Mouse (Mus musculus): ENCODE data around the gene Hspa12a.
A peak's percentile ranks its signal among the peaks of the same experiment; 100 is the strongest.

Gene Hspa12a

GRCm38 (mm10) chr19:58942841-58943828, at the start of gene Hspa12a, which contains the start of gene Eno4:
TSS of gene Hspa12a (minus strand) at chr19:58943654.
TSS of gene Eno4 (plus strand) at chr19:58943425.
- DNase-seq (ENCODE audit: low read depth): peak; percentile 87

DNA sequence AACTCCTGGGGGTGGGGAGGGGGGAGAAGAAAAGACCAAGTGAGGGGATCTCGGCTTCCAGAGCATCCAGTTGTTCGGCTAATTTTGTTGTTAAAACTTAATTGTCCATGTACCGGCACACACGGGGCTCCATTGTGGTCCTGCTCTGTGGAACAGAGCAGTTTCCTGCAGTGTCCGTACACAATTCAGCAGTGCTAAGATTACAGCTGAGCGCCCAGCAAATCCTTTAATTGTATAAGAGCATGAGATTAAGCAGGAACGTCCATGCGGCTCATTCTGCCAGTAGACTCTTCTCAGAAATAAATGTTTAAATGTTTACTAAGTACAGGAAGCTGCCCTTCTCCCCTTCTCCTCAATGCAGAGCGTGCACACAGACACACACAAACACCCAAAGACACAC, 38.1 kb upstream of the Hspa12a start:
- no peak for DNase-seq (ENCODE audit: low read depth)

GRCm38 (mm10) chr19:58980056-58980440, 36.6 kb upstream of the Hspa12a start:
- DNase-seq (ENCODE audit: low read depth): no peak

GRCm38 (mm10) chr19:58979436-58980055, 36.1 kb upstream of the Hspa12a start:
- peak; percentile 52 for DNase-seq (ENCODE audit: low read depth)

DNA sequence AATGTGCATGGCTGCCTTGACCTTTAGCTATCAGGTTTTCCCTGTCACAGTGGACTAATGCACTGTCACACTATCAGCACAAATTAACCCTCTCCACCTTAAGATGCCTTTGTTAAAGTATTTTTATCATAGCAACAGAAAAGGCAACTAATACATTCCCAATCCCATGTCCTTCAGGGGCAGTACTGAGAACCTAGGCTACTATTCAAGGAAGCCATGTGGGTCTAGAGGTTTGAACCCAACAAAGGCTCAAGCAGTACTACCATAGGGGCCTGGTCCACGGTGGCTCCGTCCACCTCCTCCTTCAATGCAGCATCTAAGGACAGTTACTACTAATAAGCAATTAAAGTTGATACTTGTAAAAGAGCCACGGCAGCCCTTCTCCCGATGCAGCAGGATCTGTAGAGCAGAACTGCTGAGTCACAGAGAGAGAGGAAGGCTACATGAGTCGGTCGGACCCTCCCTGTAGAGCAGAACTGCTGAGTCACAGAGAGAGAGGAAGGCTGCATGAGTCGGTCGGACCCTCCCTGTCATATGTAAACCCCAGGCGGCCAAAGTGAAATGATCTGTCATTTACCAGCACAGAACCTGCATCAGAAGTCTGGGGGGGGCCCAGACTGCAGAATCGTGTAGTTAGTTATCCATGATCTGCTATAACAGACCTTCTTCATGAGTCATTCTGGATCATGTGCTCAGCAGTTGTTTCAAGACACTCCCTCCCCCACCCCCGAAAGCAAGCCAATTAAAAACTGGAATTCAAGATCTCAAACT, 35.1 kb upstream of the Hspa12a start:
- peak; percentile 84 for DNase-seq (ENCODE audit: low read depth)

DNA sequence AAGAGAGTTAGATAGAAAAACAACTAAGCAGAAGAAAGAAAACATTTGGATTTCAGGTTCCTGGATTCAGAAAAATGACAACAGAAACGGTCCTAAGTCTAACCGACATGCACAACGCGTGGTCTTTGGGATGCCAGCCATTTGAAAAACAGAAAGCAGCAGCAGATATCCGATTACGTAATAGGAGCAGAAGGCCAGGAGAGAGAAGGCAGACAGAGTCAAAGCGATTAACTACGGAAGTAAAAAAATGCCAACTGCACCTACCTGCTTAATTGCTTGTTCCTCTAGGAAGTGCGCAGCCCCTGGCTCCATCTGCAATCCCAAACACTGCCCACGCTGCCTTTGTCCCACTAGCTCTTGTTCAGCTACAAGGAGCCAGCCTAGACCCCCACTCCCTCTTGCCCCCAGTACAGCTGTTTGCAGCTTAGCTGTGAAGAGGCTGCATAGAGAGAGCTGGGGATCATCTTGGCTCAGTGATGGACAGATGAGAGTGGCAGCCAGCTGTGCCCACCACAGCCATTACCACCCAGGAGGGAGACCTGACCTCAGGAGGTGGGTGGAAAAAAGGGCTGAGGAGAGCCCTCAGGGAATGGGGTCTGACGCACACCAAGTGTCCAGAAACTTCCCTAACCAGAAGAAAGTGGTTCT, 31.9 kb upstream of the Hspa12a start:
- no peak for DNase-seq (ENCODE audit: low read depth)

- DNase-seq (ENCODE audit: low read depth): no peak
Observed at GRCm38 (mm10) chr19:58974126-58974525, 30.7 kb upstream of the Hspa12a start.

DNA sequence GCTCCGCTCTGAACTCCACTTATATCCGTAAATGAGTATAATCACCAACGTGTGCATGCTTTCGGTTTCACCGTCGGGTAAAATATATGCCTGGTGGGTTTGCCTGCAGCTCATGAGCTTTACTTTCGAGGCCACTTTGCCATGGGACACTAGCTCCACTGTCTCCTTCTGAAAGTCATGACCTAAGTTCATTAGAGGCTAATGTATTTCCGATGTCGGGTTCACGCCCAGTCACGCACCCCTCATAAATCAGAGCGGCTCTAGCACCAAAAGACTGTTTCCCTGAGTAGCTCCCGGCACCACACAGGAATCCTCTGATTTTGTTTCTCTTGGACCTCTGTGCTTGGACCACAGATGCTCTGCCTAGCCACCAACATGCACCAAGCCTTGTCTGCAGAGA, 27.4 kb upstream of the Hspa12a start:
- DNase-seq (ENCODE audit: low read depth): no peak

DNA sequence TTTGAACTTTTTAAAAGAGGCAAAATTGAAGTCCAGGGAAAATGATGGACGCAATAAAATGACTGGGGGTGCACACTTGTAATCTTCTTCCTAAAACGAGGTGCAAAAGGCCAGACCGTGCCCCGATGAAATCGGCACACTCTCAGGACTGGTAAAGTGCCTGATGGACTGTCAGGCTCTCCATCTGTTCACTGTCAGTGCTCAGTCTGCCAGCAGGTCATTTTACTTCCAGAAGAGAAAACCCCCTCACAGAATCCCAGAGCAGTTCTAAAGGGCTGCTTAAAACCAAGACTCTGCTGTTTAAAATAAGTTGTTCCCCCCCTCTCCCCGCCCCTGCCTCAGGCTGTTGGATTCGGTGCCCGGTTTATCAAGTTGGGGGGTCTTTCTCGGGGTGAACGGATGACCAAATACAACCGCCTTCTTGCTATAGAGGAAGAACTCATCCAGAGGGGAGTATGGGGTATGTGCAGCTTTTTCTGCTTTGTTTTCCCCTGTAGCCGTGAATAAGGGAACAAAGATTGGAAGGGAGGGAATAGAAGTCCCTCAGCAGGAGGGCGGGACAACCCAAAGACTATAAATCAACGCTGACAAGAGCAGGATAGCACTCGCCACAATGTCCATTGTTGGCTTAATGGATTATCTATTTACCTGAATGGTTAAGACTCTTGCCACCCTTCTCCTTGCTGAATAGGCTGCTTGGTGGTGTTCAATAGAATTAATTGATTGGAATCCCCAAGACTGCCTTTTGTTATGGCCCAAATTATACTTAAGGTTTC, 25.5 kb upstream of the Hspa12a start:
- DNase-seq (ENCODE audit: low read depth): no peak

GRCm38 (mm10) chr19:58963011-58963410, 19.6 kb upstream of the Hspa12a start:
- DNase-seq (ENCODE audit: low read depth): no peak

GRCm38 (mm10) chr19:58954779-58955178, 11.3 kb upstream of the Hspa12a start:
- no peak for DNase-seq (ENCODE audit: low read depth)

GRCm38 (mm10) chr19:58952236-58952635, 8.8 kb upstream of the Hspa12a start:
- no peak for DNase-seq (ENCODE audit: low read depth)

DNA sequence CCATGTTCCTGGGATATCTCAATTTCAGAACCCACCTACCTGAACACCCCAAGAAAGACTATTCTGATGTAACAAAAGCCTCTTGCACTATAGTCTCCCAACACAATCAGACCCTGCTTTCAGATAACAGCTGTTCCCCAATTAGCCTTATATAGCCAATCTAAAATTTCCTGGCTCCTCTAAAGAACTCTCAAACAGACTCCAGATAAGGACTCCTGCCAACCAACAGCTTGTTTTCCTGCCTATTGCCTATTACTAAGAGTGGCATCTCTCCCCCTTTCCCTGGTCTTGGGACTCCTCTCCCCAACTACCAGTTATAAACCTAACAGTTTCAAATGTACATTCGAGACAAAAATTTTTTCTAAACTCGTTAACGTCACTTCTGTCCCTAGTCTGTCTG, 8.1 kb upstream of the Hspa12a start:
- DNase-seq (ENCODE audit: low read depth): no peak

GRCm38 (mm10) chr19:58945959-58946358, 2.5 kb upstream of the Hspa12a start:
- peak; percentile 10 for DNase-seq (ENCODE audit: low read depth)

DNA sequence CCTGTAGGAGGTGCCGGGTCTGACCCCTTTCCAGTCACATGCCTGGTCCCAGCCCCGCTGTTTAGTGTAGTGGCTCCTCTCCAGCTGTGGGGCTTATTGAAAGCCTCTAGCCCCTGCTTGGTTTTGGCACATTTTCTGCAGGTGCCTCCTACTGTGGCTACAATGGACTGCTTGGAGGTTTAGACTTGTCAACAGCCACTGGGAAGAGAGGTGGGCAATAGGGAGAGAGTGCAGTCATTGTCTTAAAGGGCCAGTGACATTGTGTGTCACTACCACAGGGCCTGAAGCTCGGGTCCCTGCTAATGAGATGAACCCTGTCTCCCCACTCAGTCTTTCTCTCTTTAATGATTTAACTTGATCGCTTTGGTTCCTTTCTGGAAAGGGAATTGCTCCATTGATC, 10.4 kb downstream of the Hspa12a start:
- no peak for DNase-seq (ENCODE audit: low read depth)

GRCm38 (mm10) chr19:58931081-58931800, 12.2 kb downstream of the Hspa12a start:
- DNase-seq (ENCODE audit: low read depth): no peak

- DNase-seq (ENCODE audit: low read depth): no peak
Observed at GRCm38 (mm10) chr19:58919148-58919547, 24.3 kb downstream of the Hspa12a start.

DNA sequence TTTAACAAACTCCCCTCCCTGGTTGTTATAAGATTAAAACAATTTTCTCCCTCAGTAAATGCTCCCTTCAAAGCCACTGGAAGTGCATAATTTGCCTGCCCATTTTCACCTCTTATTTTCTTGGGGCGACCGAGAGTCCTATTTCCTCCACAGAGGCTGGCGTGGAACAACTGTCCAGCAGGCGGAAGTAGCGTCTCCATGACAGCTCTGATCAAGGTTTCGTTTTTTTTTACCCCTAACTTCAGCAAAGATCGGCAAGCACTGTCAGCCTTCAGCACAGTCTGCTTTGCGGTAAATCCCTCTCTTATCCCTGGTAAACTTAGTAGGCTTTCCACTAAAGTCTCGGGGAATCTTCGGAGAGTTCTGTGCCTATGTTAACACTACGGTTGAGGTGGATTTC, 24.9 kb downstream of the Hspa12a start:
- DNase-seq (ENCODE audit: low read depth): peak; percentile 17

GRCm38 (mm10) chr19:58913301-58913700, 30.2 kb downstream of the Hspa12a start:
- DNase-seq (ENCODE audit: low read depth): no peak

DNA sequence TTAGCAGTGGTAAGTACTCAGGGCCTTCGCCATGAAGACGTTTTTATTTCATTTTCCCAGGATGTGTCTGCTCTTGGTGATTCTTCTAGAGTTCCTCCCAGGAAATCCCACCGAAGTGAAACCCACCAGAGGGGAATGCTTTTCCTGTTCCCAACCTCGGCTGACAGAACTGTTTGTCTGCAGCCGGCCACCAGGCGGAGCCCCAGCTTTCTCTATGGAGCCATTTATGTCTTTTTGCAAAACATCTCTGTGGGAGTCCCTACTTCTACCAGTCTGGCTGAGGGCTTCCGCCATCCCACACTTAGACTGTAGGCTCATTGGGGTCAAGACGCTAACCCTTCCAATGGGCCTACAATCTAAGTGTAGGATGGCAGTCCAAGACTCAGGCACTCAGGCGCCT, 32.1 kb downstream of the Hspa12a start:
- DNase-seq (ENCODE audit: low read depth): peak; percentile 51

Measured in 416B (cell line).